Comparison of ENCODE assay signal across 8 mouse cellular contexts in genomic region chr10:41518508-41518980, GRCm38 (mm10). TPM values are rescaled to one million over a fixed set of nuclear protein-coding genes. Genes with fewer than 3 reads are reported as not detected.
DNase-seq lines count a peak whose midpoint lies in the region; ATAC-seq and TF ChIP-seq lines count a peak whose summit lies in the region.

No protein-coding gene starts in this region.

- DNase-seq in spleen, adult 18-20 months, result peak; percentile 78 to 79
- no peak for DNase-seq in spleen, adult 12 weeks (ENCODE audit: low spot score)
- DNase-seq in gastrocnemius, postnatal 36 days, result peak; percentile 54 to 80
- peak; percentile 83 for DNase-seq in kidney, adult 11 months
- no peak for DNase-seq in limb, embryonic 10.5 days (ENCODE audit: low spot score)
- no peak for DNase-seq in midbrain, embryonic 11.5 days (ENCODE audit: low spot score, missing footprints)
- DNase-seq in spleen, adult 2 months (ENCODE audit: low read depth in 1 of 2, low spot score in 2 of 2), result peak; percentile 84 to 87

- peak overlapping the region; percentile 65 for H3K4me3 ChIP-seq in cortical plate, adult 2 months (ENCODE audit: insufficient read depth, low read length)
- peak overlapping the region; percentile 97 for H3K4me3 ChIP-seq in limb, embryonic 10.5 days
- peak overlapping the region; percentile 90 for H3K4me3 ChIP-seq in midbrain, embryonic 11.5 days (ENCODE audit: low read depth, low read length)
- peak overlapping the region; percentile 95 for H3K4me3 ChIP-seq in spleen, adult 2 months (ENCODE audit: extremely low read depth, insufficient read depth, insufficient read length)

- ATAC-seq in midbrain, embryonic 11.5 days (ENCODE audit: low FRiP score), result peak; percentile 69

- intact Hi-C loops in gastrocnemius, postnatal 36 days (cut with DNase I), result loop anchor here (1.0 to 5.0 kb wide), 2 partner anchors 84 to 166 kb away; no protein-coding TSS in a partner anchor

- peaks cover 11% of the 10 kb centered on the region for H3K36me3 ChIP-seq in limb, embryonic 10.5 days
- no peaks in the 10 kb centered on the region for H3K36me3 ChIP-seq in midbrain, embryonic 11.5 days (ENCODE audit: control insufficient read depth, insufficient read depth, low read length)
- H3K36me3 ChIP-seq in spleen, adult 2 months (ENCODE audit: control insufficient read depth, insufficient read depth, low read length), result 0 out of 2 replicates have a peak, but pooled peaks cover 1% of the 10 kb centered on the region

- peak overlapping the region; percentile 62 for H3K4me2 ChIP-seq in midbrain, embryonic 11.5 days

- H3K9ac ChIP-seq in midbrain, embryonic 11.5 days (ENCODE audit: low read length), result peak overlapping the region; percentile 94

- TF ChIP-seq CTCF in cortical plate, adult 2 months (IDR thresholded peaks at IDR 0.05; ENCODE audit: extremely low read depth, insufficient read depth, low read length), result peak; percentile 64; the same call in 1 of the 2 replicates
- TF ChIP-seq CTCF in spleen, adult 2 months (IDR thresholded peaks at IDR 0.05; ENCODE audit: extremely low read depth, insufficient read depth, insufficient read length, insufficient replicate concordance), result peak; percentile 76; the same call in 1 of the 2 replicates

- H3K27ac ChIP-seq in cortical plate, adult 2 months (ENCODE audit: insufficient read depth, low read length), result peak overlapping the region; percentile 11; the same call in 1 of the 2 replicates
- H3K27ac ChIP-seq in limb, embryonic 10.5 days, result peak overlapping the region; percentile 100
- H3K27ac ChIP-seq in midbrain, embryonic 11.5 days (ENCODE audit: low read depth, low read length), result peak overlapping the region; percentile 93
- peak overlapping the region; percentile 98 for H3K27ac ChIP-seq in spleen, adult 2 months (ENCODE audit: insufficient read depth, low read length)

- peaks cover 2% of the 10 kb centered on the region; the same call in 1 of the 2 replicates for H3K4me1 ChIP-seq in cortical plate, adult 2 months (ENCODE audit: control insufficient read depth, insufficient read depth, low read length)
- peaks cover 28% of the 10 kb centered on the region for H3K4me1 ChIP-seq in limb, embryonic 10.5 days
- peaks cover 15% of the 10 kb centered on the region for H3K4me1 ChIP-seq in midbrain, embryonic 11.5 days (ENCODE audit: control insufficient read depth, insufficient read depth, low read length)
- H3K4me1 ChIP-seq in spleen, adult 2 months (ENCODE audit: control insufficient read depth, insufficient read depth, insufficient read length), result peaks cover 9% of the 10 kb centered on the region; the same call in 1 of the 2 replicates

- no peaks in the 10 kb centered on the region for H3K27me3 ChIP-seq in limb, embryonic 10.5 days (ENCODE audit: low read depth, poor library complexity, severe bottlenecking)
- no peaks in the 10 kb centered on the region for H3K27me3 ChIP-seq in midbrain, embryonic 11.5 days (ENCODE audit: control insufficient read depth, insufficient read depth, low read length)
- no peaks in the 10 kb centered on the region for H3K27me3 ChIP-seq in spleen, adult 2 months (ENCODE audit: control insufficient read depth, insufficient read depth, low read length)

- no peaks in the 10 kb centered on the region for H3K9me3 ChIP-seq in limb, embryonic 10.5 days (replicated peaks)
- no peaks in the 10 kb centered on the region for H3K9me3 ChIP-seq in midbrain, embryonic 11.5 days (ENCODE audit: control insufficient read depth, low read length)

- TF ChIP-seq POLR2A in cortical plate, adult 2 months (IDR thresholded peaks at IDR 0.05; ENCODE audit: extremely low read depth, insufficient read depth, low read length), result no peak
- no peak for TF ChIP-seq POLR2A in spleen, adult 2 months (IDR thresholded peaks at IDR 0.05; ENCODE audit: low read depth, low read length)

- under 1% methylated on average over 23 of the region's 23 CpGs for WGBS in limb, embryonic 10.5 days
- WGBS in midbrain, embryonic 11.5 days, result under 1% methylated on average over 23 of the region's 23 CpGs
- WGBS in spleen, adult 2 months, result under 1% methylated on average over 23 of the region's 23 CpGs

RNA-seq across cellular contexts. Expression of gene Cd164, which starts 0.7 kb away (rescaled TPM):
- 51.3 and 59.3 TPM in 2 replicates for polyA plus RNA-seq in cortical plate, adult 2 months (2012; rRNA removed)
- 100 to 1,000 TPM; 122 to 130 TPM for total RNA-seq in gastrocnemius, postnatal 36 days (2021)
- polyA plus RNA-seq in limb, embryonic 10.5 days (2016; fragmentation: Nextera tagmentation; extraction: Ambion mirVana), result 131 and 146 TPM in 2 replicates
- 112 and 126 TPM in 2 replicates for polyA plus RNA-seq in midbrain, embryonic 11.5 days (2014; fragmentation: Nextera tagmentation; extraction: Ambion mirVana)
- 65.3 and 76.3 TPM in 2 replicates for polyA plus RNA-seq in spleen, adult 2 months (2012; rRNA removed)

RNA-seq across cellular contexts. Expression of gene Ppil6, which starts 28.3 kb away (rescaled TPM):
- 5.2 and 7.0 TPM in 2 replicates for polyA plus RNA-seq in cortical plate, adult 2 months (2012; rRNA removed)
- not detected for total RNA-seq in gastrocnemius, postnatal 36 days (2021)
- polyA plus RNA-seq in limb, embryonic 10.5 days (2016; fragmentation: Nextera tagmentation; extraction: Ambion mirVana), result 0.36 and 0.95 TPM in 2 replicates
- polyA plus RNA-seq in midbrain, embryonic 11.5 days (2014; fragmentation: Nextera tagmentation; extraction: Ambion mirVana), result 0.66 and 0.85 TPM in 2 replicates
- polyA plus RNA-seq in spleen, adult 2 months (2012; rRNA removed), result 0.08 TPM in 1 of 2 replicates, not detected in the other

RNA-seq across cellular contexts. Expression of gene Smpd2, which starts 28.4 kb away (rescaled TPM):
- 33.8 and 36.5 TPM in 2 replicates for polyA plus RNA-seq in cortical plate, adult 2 months (2012; rRNA removed)
- 10 to 100 TPM; 10.7 to 11.4 TPM for total RNA-seq in gastrocnemius, postnatal 36 days (2021)
- polyA plus RNA-seq in limb, embryonic 10.5 days (2016; fragmentation: Nextera tagmentation; extraction: Ambion mirVana), result 62.7 TPM in 2 replicates
- polyA plus RNA-seq in midbrain, embryonic 11.5 days (2014; fragmentation: Nextera tagmentation; extraction: Ambion mirVana), result 50.7 and 60.0 TPM in 2 replicates
- 35.6 and 36.3 TPM in 2 replicates for polyA plus RNA-seq in spleen, adult 2 months (2012; rRNA removed)

RNA-seq across cellular contexts. Expression of gene Mical1, which starts 42.4 kb away (rescaled TPM):
- polyA plus RNA-seq in cortical plate, adult 2 months (2012; rRNA removed), result 15.3 and 18.4 TPM in 2 replicates
- 1 to 10 TPM; 5.0 to 5.1 TPM for total RNA-seq in gastrocnemius, postnatal 36 days (2021)
- polyA plus RNA-seq in limb, embryonic 10.5 days (2016; fragmentation: Nextera tagmentation; extraction: Ambion mirVana), result 40.2 and 43.8 TPM in 2 replicates
- 34.0 and 36.6 TPM in 2 replicates for polyA plus RNA-seq in midbrain, embryonic 11.5 days (2014; fragmentation: Nextera tagmentation; extraction: Ambion mirVana)
- polyA plus RNA-seq in spleen, adult 2 months (2012; rRNA removed), result 130 and 143 TPM in 2 replicates

Comparison
In these comparisons a context has a peak if more than half of its experiments do, and no peak if none do; other contexts are left out.
1. DNase-seq: peak in spleen, adult 18-20 months (2 of 2), gastrocnemius, postnatal 36 days (2 of 2), kidney, adult 11 months (single experiment) and spleen, adult 2 months (2 of 2); none in spleen, adult 12 weeks (single experiment), limb, embryonic 10.5 days (single experiment) and midbrain, embryonic 11.5 days (single experiment).
2. H3K27ac ChIP-seq: peak in every context shown above with its lines; median percentile 100 in limb, embryonic 10.5 days; 98 in spleen, adult 2 months; 93 in midbrain, embryonic 11.5 days; 11 in cortical plate, adult 2 months.
3. Peak in every context shown above with its lines, with median percentiles within 50 percentile points of each other: H3K4me3 ChIP-seq.